Mouse (Mus musculus) ES-Bruce4 (cell line): ENCODE measurements around the gene Camta1.

ENCODE experiments used
- CTCF ChIP-seq: IDR thresholded peaks from one replicate; pipeline ENCODE4 v1.8.1; 2011; ENCODE audit warnings: low read depth, low read length
- POLR2A ChIP-seq: IDR thresholded peaks from one replicate; pipeline ENCODE4 v1.8.1; 2011; ENCODE audit warnings: low read length; ENCODE audit not compliant: insufficient read depth

DNA sequence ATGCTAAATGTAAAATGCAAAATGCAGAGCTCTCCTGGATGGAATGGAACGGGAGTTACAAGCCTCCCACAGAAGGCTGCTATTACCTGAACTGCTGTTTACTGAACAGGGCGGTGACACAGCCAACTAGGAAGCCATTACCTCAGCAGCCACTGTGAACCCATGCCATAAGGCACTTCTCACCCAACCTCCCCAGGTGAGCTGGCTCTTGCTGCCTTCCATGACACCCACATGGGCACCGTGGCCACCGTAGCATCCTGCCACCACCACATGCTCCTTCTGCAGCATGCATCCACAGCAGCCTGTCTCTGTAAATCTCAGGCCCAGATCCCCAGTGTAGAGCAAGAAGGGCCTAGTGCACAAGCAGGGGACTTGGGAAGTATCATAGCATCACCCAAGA, 438.8 kb downstream of the Camta1 start:
- no peak for TF ChIP-seq CTCF
- TF ChIP-seq POLR2A, result no peak
